Mouse (Mus musculus) heart, postnatal 0 days (tissue): ENCODE measurements at regions not wholly inside any gene's neighbourhood (a gene's known extent, or its start where the extent isn't known, plus 50 kb on each side); places are given as distances from the start of the nearest gene placed in this dataset.
A peak's percentile ranks its signal among the peaks of the same experiment; 100 is the strongest.

Experiments
- ATAC-seq: fragments of 200-750 bp; cut with Nextera tagmentation; 2 replicates; pipeline ENCODE4 v1.8.0; 2017; ENCODE audit warnings: low read depth, moderate number of reproducible peaks, moderate library complexity; ENCODE audit not compliant: insufficient read depth
- DNase-seq: peaks from one replicate; pipeline ENCODE4 v3.0.0-alpha.2; 2016; ENCODE audit warnings: low spot score
- H3K27ac ChIP-seq: fragments of 300-500 bp; sonication (generic); 2 replicates; pipeline ENCODE4 v1.5.1; 2014; ENCODE audit warnings: low read depth, mild to moderate bottlenecking
- H3K27me3 ChIP-seq: fragments of 300-500 bp; sonication (generic); 2 replicates; pipeline ENCODE4 v1.6.1; 2014; ENCODE audit warnings: low read length, mixed read lengths; ENCODE audit not compliant: control insufficient read depth, insufficient read depth
- H3K36me3 ChIP-seq: fragments of 300-500 bp; sonication (generic); replicated peaks from 2 replicates; pipeline ENCODE4 v1.6.1; 2014; ENCODE audit warnings: low read length, mixed read lengths; ENCODE audit not compliant: control insufficient read depth, insufficient read depth
- H3K4me1 ChIP-seq: fragments of 300-500 bp; sonication (generic); 2 replicates; pipeline ENCODE4 v1.6.1; 2014; ENCODE audit warnings: antibody characterized with exemption; ENCODE audit not compliant: control insufficient read depth, insufficient read depth
- H3K4me2 ChIP-seq: fragments of 300-500 bp; sonication (generic); 2 replicates; pipeline ENCODE4 v1.6.1; 2014; ENCODE audit warnings: low read depth, mild to moderate bottlenecking, low read length, moderate library complexity
- H3K4me3 ChIP-seq: fragments of 300-500 bp; sonication (generic); 2 replicates; pipeline ENCODE4 v1.5.1; 2014; ENCODE audit warnings: low read depth, low read length
- H3K9ac ChIP-seq: fragments of 300-500 bp; sonication (generic); replicated peaks from 2 replicates; pipeline ENCODE4 v1.6.1; 2014; ENCODE audit warnings: low read depth, low read length, mixed read lengths
- H3K9me3 ChIP-seq: fragments of 300-500 bp; sonication (generic); replicated peaks from 2 replicates; pipeline ENCODE4 v1.6.1; 2016; ENCODE audit warnings: low read length; ENCODE audit not compliant: control insufficient read depth
- CTCF ChIP-seq: IDR thresholded peaks from 2 replicates; pipeline ENCODE4 v1.5.1; 2016; ENCODE audit warnings: antibody characterized with exemption, control low read depth, low read depth
- EP300 ChIP-seq: IDR thresholded peaks from 2 replicates; pipeline ENCODE4 v1.6.1; 2016; ENCODE audit warnings: antibody characterized with exemption, low read depth
- WGBS: fragments of 180-500 bp; shearing (Covaris S2); extraction: QIAGEN DNeasy Blood & Tissue Kit; methylation state at CpG from one replicate; pipeline ENCODE4 v1.1.7; 2014; 5-methylcytosine and 5-hydroxymethylcytosine counted together

GRCm38 (mm10) chr13:33721851-33722250 is 60.6 kb downstream of the Serpinb6d start:
- Histone ChIP-seq H3K4me2 (no peak overlapping the region), H3K9ac (no peak overlapping the region), H3K9me3 (no peaks in the 10 kb centered on the region), H3K4me1 (no peaks in the 10 kb centered on the region), H3K4me3 (no peak overlapping the region), H3K36me3 (no peaks in the 10 kb centered on the region), H3K27ac (no peak overlapping the region), H3K27me3 (no peaks in the 10 kb centered on the region)
- TF ChIP-seq EP300 = no peak
- TF ChIP-seq CTCF = no peak
- DNase-seq (no peak), ATAC-seq (no peak)

DNA sequence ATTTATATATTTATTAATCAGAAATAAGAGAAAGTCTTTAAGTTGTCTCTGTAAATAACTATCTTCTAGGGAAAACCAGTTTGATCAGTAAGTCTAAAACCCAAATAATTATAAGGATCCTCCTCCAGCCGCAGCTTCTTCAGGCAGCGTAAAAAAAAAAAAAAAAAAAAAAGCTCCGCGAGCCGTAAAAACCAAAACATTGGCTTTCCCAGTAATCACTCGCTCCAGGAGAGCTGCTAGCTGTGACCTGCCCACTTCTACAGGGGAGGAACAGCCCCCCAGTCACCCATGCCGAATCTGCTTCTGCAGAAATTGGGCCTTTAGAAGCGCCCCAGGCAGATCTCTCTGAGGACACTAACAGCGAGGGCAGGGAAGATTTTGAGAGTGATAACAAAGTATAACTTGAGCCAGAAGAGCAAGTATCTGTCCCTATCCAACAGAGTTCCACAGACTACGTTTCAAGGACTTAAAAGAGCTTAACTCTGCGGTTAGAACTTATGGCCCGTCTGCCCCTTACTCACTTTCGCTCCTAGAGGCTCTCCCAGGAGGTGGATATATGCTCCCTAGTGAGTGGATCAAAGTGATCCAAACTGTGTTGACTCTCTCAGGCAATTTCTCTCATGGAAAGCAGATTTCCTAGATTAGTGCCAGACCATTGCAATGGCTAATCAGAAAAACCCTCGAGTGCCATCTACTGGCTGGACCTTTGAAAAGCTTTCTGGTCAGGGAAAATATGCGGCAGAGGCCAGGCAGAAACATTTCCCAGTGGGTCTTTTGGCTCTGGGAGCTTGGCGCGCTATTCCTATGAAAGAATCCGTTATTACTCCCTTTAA is 80.7 kb downstream of the Serpinb6e start:
- DNase-seq = peak; percentile 9
- 38% methylated on average over 18 of the region's 18 CpGs for WGBS
- no peak for ATAC-seq
- Histone ChIP-seq H3K36me3 (no peaks in the 10 kb centered on the region), H3K4me3 (peak overlapping the region; percentile 21; the same call in 1 of the 2 replicates), H3K27me3 (no peaks in the 10 kb centered on the region), H3K4me1 (no peaks in the 10 kb centered on the region), H3K27ac (no peak overlapping the region), H3K4me2 (peak overlapping the region; percentile 53), H3K9me3 (no peaks in the 10 kb centered on the region), H3K9ac (no peak overlapping the region)
- TF ChIP-seq CTCF = peak; percentile 58
- no peak for TF ChIP-seq EP300

DNA sequence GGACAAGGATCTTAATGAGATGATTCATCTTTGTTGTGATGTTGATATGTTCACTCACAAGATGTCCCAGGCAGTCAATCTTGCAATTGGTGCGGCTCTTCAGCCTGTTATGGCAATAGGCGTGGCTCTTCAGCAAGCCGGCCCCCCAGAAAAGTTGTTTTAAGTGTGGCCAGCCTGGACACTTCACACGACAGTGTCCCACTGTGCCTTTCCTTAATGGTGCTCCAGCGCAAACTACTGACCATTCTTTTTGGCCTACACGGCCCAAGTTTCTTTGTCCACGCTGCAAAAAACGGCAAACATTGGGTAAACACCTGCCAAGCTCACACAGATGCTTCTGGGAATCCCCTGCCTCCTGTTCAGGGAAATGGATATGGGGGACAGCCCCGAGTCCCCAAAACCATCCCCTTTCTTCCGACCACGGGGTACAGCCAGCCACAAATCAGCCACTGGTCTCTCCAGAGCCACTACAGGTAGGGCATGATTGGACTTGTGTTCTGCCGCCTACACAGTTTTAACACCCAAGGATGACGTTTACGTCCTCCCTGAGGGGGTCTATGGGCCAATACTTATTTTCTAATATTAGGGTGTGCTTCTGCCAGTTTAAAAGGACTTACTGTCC is 79.8 kb downstream of the Serpinb6e start:
- no peaks in the 10 kb centered on the region for H3K27me3 ChIP-seq
- no peaks in the 10 kb centered on the region for H3K9me3 ChIP-seq
- H3K4me3 ChIP-seq = no peak overlapping the region
- TF ChIP-seq CTCF (no peak), EP300 (no peak)
- H3K4me1 ChIP-seq = no peaks in the 10 kb centered on the region
- H3K27ac ChIP-seq = no peak overlapping the region
- ATAC-seq = no peak
- H3K9ac ChIP-seq = no peak overlapping the region
- H3K36me3 ChIP-seq = no peaks in the 10 kb centered on the region
- no peak for DNase-seq
- H3K4me2 ChIP-seq = no peak overlapping the region
- 76% methylated on average over 14 of the region's 14 CpGs for WGBS
